Mouse (Mus musculus) lung, adult 2 months (tissue): Measurements from ENCODE around the gene Usp8.

Experiments
- CTCF ChIP-seq: fragments of 200-500 bp; IDR thresholded peaks from 2 replicates; pipeline ENCODE4 v1.5.1; 2011; ENCODE audit warnings: mild to moderate bottlenecking, low read length, control low read depth; ENCODE audit not compliant: insufficient read depth
- POLR2A ChIP-seq: fragments of 200-500 bp; IDR thresholded peaks from 2 replicates; pipeline ENCODE4 v1.6.1; 2011; ENCODE audit warnings: low read depth, mild to moderate bottlenecking, control low read depth, low read length, borderline replicate concordance; ENCODE audit errors: extremely low read depth

DNA sequence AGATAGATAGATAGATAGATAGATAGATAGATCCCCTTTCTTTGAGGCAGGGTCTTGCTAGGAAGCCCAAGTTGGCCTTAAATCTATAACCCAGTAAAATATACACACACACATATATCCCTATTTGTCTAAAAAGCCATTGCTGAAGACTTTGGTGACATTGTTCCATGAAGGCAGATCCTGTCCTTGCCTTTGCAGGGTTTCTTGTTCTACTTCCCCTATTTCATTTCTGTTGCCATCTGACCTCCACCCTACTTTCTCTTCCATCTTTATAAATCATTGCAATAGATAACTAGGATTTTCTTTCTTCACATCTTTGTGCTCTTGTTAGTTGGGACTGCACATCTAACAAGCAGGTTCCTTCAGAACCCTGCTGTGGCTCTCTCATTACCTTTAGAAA lies 5.8 kb downstream of the Usp8 start:
- no peak for TF ChIP-seq CTCF
- TF ChIP-seq POLR2A = no peak
